Mouse (Mus musculus) midbrain, embryonic 10.5 days (tissue): ENCODE data around the gene Id3. TPM values are rescaled to one million over a fixed set of nuclear protein-coding genes. Genes with fewer than 3 reads are reported as not detected.
A peak's percentile ranks its signal among the peaks of the same experiment; 100 is the strongest.

Source experiments
- DNase-seq: peaks from one replicate; pipeline ENCODE4 v3.0.0-alpha.2; 2017; ENCODE audit warnings: low spot score
- H3K27ac ChIP-seq: fragments of 300-500 bp; sonication (generic); replicated peaks from 2 replicates; pipeline ENCODE4 v1.5.1; 2016; ENCODE audit warnings: mild to moderate bottlenecking
- H3K27me3 ChIP-seq: fragments of 300-500 bp; sonication (generic); 2 replicates; pipeline ENCODE4 v1.6.1; 2016; ENCODE audit warnings: low read depth, mild to moderate bottlenecking; ENCODE audit not compliant: poor library complexity, severe bottlenecking
- H3K36me3 ChIP-seq: fragments of 300-500 bp; sonication (generic); 2 replicates; pipeline ENCODE4 v1.6.1; 2016; ENCODE audit warnings: mild to moderate bottlenecking, moderate library complexity
- H3K4me1 ChIP-seq: fragments of 300-500 bp; sonication (generic); 2 replicates; pipeline ENCODE4 v1.6.1; 2016
- H3K4me3 ChIP-seq: fragments of 300-500 bp; sonication (generic); 2 replicates; pipeline ENCODE4 v1.5.1; 2016; ENCODE audit warnings: mild to moderate bottlenecking, moderate library complexity
- H3K9me3 ChIP-seq: fragments of 300-500 bp; sonication (generic); replicated peaks from 2 replicates; pipeline ENCODE4 v1.6.1; 2016; ENCODE audit warnings: mild to moderate bottlenecking
- WGBS: fragments of 180-500 bp; shearing (Covaris S2); methylation state at CpG from one replicate; pipeline ENCODE4 v1.1.7; 2016; 5-methylcytosine and 5-hydroxymethylcytosine counted together
- polyA plus RNA-seq: library from polyadenylated mRNA; unstranded; fragments of >200 nt; fragmentation: Nextera tagmentation; extraction: Ambion mirVana; gene quantifications from 2 replicates; pipeline ENCODE4 v1.2.1, GENCODE M21; 2016

Id3 gene
- polyA plus RNA-seq, 1 experiment from 2014 or later, result 802 TPM

GRCm38 (mm10) chr4:136145362-136145885 is 2.1 kb downstream of the Id3 start:
- 9% methylated on average over 11 of the region's 11 CpGs for WGBS
- peak overlapping the region; percentile 96 for H3K4me3 ChIP-seq
- H3K27ac ChIP-seq, result peak overlapping the region; percentile 99
- no peaks in the 10 kb centered on the region for H3K9me3 ChIP-seq
- H3K27me3 ChIP-seq, result peaks cover 10% of the 10 kb centered on the region; the same call in 1 of the 2 replicates
- H3K4me1 ChIP-seq, result peaks cover 90% of the 10 kb centered on the region
- H3K36me3 ChIP-seq, result peaks cover 15% of the 10 kb centered on the region
- peak; percentile 25 for DNase-seq

- peaks cover 90% of the 10 kb centered on the region for H3K4me1 ChIP-seq
- H3K9me3 ChIP-seq, result no peaks in the 10 kb centered on the region
- peak overlapping the region; percentile 96 for H3K4me3 ChIP-seq
- DNase-seq, result peak; percentile 27
- 10% methylated on average over 7 of the region's 7 CpGs for WGBS
- H3K27me3 ChIP-seq, result peaks cover 10% of the 10 kb centered on the region; the same call in 1 of the 2 replicates
- H3K36me3 ChIP-seq, result peaks cover 15% of the 10 kb centered on the region
- H3K27ac ChIP-seq, result peak overlapping the region; percentile 99
Observed at GRCm38 (mm10) chr4:136145991-136146711, 2.9 kb downstream of the Id3 start.

DNA sequence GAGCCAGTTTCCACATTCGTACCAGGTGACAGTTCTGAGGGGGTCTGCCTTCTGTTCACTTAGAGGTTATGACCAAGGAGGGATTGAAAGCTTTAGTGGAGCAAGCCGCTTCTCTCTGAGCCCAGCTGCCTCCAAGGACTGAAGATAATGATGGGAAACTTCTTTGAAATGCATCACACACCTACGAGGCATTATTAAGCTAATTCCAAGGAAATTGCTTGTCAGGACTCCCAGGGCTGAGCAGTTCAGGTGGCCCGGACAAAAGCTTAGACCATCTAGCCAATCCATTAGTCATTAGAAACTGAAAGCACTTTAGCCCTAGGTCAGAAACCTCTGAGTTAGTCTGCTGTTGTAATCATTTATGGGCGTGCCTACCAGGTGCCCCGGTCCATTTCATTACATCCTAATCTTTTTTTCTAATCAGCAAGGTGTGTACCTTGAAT is 3.4 kb downstream of the Id3 start:
- peaks cover 15% of the 10 kb centered on the region for H3K36me3 ChIP-seq
- peak overlapping the region; percentile 96 for H3K4me3 ChIP-seq
- DNase-seq, result peak; percentile 47
- peaks cover 10% of the 10 kb centered on the region; the same call in 1 of the 2 replicates for H3K27me3 ChIP-seq
- 6% methylated on average over 6 of the region's 6 CpGs for WGBS
- H3K9me3 ChIP-seq, result no peaks in the 10 kb centered on the region
- H3K4me1 ChIP-seq, result peaks cover 88% of the 10 kb centered on the region
- H3K27ac ChIP-seq, result peak overlapping the region; percentile 99

DNA sequence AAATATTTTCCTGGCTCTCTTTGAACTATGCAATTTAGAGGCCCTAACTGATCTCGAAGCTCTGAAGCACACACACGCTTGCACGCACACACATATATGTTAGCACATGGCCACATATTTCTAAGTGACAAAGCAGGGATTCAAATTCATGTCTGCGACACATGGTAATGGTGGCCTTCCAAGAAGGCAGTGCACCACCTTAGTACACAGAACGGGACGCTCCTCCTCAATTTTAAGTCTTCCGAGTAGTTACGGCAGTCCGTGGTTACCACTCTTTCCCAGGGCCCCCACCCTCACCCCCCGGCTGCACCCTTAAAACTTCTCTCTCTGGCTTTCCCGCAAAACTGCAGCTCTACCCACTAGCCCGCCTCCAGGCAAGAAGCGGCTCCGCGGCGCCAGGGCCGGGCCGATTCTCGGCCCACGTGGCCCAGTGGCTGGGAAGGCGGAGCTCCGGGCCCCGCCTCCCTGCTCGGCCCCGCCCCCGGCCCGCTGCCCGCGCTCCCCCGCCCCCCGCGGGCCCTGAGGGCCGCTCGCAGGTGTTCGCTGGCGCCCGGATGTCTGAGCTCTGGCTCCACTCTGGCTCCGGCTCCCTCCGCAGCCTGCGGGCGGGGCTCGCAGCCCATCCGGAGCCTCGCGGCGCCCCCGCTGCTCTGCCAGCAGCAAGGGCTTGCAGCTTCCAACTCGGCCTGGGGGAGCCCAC is 4.3 kb downstream of the Id3 start:
- H3K4me1 ChIP-seq, result peaks cover 80% of the 10 kb centered on the region

GRCm38 (mm10) chr4:136148342-136149044 is 5.2 kb downstream of the Id3 start:
- Histone ChIP-seq H3K4me3 (peak overlapping the region; percentile 96), H3K36me3 (peaks cover 15% of the 10 kb centered on the region), H3K9me3 (no peaks in the 10 kb centered on the region), H3K27ac (peak overlapping the region; percentile 99), H3K4me1 (peaks cover 71% of the 10 kb centered on the region), H3K27me3 (peaks cover 10% of the 10 kb centered on the region; the same call in 1 of the 2 replicates)
- DNase-seq, result peak; percentile 61
- WGBS, result 6% methylated on average over 30 of the region's 31 CpGs

More for the DNA sequence above, 4.3 kb downstream of the Id3 start:
- H3K9me3 ChIP-seq, result no peaks in the 10 kb centered on the region
- peak; percentile 92 for DNase-seq
- H3K4me3 ChIP-seq, result peak overlapping the region; percentile 96
- H3K27ac ChIP-seq, result peak overlapping the region; percentile 99
- H3K36me3 ChIP-seq, result peaks cover 15% of the 10 kb centered on the region
- WGBS, result 1% methylated on average over 48 of the region's 48 CpGs
- peaks cover 10% of the 10 kb centered on the region; the same call in 1 of the 2 replicates for H3K27me3 ChIP-seq

GRCm38 (mm10) chr4:136149045-136149379 is 5.7 kb downstream of the Id3 start:
- WGBS, result 76% methylated on average over 2 of the region's 2 CpGs
- peaks cover 66% of the 10 kb centered on the region for H3K4me1 ChIP-seq
- H3K36me3 ChIP-seq, result peaks cover 15% of the 10 kb centered on the region
- peaks cover 10% of the 10 kb centered on the region; the same call in 1 of the 2 replicates for H3K27me3 ChIP-seq
- peak overlapping the region; percentile 96; the same call in 1 of the 2 replicates for H3K4me3 ChIP-seq
- DNase-seq, result no peak
- no peaks in the 10 kb centered on the region for H3K9me3 ChIP-seq
- H3K27ac ChIP-seq, result peak overlapping the region; percentile 99

DNA sequence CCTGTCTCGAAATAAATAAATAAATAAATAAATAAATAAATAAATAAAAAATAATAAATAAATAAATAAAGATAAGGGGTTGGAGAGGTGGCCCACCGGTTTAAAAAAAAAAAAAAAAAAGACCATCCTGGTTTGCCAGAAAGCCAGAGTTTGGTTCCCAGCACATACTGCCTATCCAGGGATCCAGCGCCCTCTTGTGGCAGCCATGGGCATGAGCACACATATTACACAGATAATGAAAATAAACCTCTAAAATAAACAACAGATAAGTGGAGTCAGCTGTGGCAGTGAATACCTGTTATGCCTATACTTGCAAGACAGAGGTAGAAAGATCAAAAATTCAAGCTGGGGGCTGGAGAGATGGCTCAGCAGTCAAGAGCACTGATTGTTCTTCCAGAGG is 6.4 kb downstream of the Id3 start:
- Histone ChIP-seq H3K27ac (no peak overlapping the region), H3K4me3 (no peak overlapping the region), H3K27me3 (peaks cover 10% of the 10 kb centered on the region; the same call in 1 of the 2 replicates), H3K9me3 (no peaks in the 10 kb centered on the region), H3K36me3 (peaks cover 12% of the 10 kb centered on the region), H3K4me1 (peaks cover 61% of the 10 kb centered on the region)
- DNase-seq, result peak; percentile 65
- 36% methylated on average over 3 of the region's 3 CpGs for WGBS

DNA sequence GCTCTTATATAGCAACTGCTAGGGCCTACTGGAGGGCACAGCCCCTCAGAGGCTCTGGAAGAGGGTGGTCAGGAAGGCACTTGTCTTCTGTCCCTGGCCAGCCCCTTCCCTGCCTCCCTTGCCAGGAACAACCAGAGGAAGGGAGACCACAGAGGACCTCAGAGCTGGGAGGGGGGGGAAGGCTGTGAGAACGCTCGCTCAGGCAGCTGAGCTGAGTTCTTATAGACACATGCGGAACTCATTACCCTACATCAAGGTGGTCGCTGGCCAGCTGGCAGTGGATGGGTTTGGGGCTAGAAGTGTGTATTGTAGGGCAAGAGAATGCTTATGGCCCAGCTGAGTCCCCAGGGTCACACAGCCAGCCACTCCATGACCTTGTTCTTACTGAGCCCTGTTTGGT is 7.3 kb downstream of the Id3 start:
- Histone ChIP-seq H3K9me3 (no peaks in the 10 kb centered on the region), H3K4me1 (peaks cover 55% of the 10 kb centered on the region), H3K36me3 (peaks cover 3% of the 10 kb centered on the region), H3K27ac (peak overlapping the region; percentile 81), H3K27me3 (peaks cover 10% of the 10 kb centered on the region; the same call in 1 of the 2 replicates), H3K4me3 (peak overlapping the region; percentile 16; the same call in 1 of the 2 replicates)
- 46% methylated on average over 4 of the region's 4 CpGs for WGBS
- DNase-seq, result peak; percentile 46

DNA sequence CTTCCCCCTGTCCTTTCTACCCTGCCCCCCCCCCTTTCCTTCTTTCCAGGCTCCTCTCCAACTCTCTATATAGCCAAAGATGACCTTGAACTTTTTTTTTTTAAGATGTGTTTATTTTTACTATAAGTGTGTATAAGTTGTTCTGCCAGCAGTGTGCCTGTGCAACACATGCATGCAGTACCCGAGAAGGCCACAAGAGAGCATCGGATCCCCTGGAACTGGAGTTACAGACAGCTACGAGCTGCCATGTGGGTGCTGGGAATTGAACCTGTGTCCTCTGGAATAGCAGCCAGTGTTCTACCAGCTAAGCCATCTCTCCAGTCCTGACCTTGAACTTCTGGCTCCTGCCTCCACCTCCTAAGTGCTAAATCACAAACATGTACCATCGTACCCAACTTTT is 9.5 kb downstream of the Id3 start:
- no peaks in the 10 kb centered on the region; the same call in 1 of the 2 replicates for H3K27me3 ChIP-seq
- peak overlapping the region; percentile 61; the same call in 1 of the 2 replicates for H3K27ac ChIP-seq
- no peak for DNase-seq
- H3K9me3 ChIP-seq, result no peaks in the 10 kb centered on the region
- peaks cover 47% of the 10 kb centered on the region for H3K4me1 ChIP-seq
- WGBS, result 87% methylated on average over 4 of the region's 4 CpGs
- no peaks in the 10 kb centered on the region for H3K36me3 ChIP-seq
- H3K4me3 ChIP-seq, result no peak overlapping the region

DNA sequence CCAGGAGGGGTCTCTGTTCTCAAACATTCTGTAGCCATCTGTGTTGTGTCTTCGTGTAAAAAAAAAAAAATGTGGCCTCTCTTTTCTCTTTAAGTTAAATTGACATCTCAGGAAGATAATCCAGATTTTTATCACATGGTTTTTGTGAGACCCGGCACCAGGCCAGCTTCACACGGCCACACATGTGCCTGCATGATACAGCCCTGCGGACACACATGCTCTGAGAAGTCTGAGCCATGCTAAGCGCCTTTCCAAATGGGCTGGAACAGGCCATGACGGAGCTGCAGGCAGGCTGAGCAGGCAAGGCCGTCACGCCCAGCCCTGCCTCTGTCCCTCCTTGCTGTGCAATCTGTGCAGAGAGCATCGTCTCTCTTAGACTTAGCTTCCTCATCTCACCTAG is 11.2 kb downstream of the Id3 start:
- Histone ChIP-seq H3K4me1 (peaks cover 39% of the 10 kb centered on the region), H3K4me3 (no peak overlapping the region), H3K36me3 (no peaks in the 10 kb centered on the region), H3K9me3 (no peaks in the 10 kb centered on the region), H3K27ac (peak overlapping the region; percentile 38; the same call in 1 of the 2 replicates), H3K27me3 (no peaks in the 10 kb centered on the region)
- DNase-seq, result no peak
- 79% methylated on average over 9 of the region's 9 CpGs for WGBS

DNA sequence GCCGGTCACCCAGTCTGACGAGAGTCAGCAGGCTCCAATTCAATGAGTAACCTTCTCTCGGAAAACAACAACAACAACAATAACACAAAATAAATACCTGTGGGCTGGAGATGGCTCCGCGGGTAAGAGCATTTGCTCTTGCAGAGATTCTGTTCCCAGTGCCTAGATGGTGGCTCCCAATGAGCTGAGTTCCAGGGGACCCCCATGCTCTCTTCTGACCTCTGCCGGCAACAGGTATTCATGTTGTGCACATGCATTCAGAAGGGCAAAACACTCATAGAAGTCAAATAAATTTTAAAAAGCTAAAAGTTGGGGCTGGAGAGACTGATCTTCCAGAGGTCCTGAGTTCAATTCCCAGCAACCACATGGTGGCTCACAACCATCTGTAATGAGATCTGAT is 15.2 kb downstream of the Id3 start:
- H3K4me1 ChIP-seq, result peaks cover 40% of the 10 kb centered on the region
- H3K27ac ChIP-seq, result peak overlapping the region; percentile 88
- WGBS, result 91% methylated on average over 6 of the region's 6 CpGs

GRCm38 (mm10) chr4:136159802-136160397 is 16.6 kb downstream of the Id3 start:
- under 1% methylated on average over 5 of the region's 5 CpGs for WGBS
- H3K36me3 ChIP-seq, result no peaks in the 10 kb centered on the region
- peak overlapping the region; percentile 30 for H3K4me3 ChIP-seq
- H3K27me3 ChIP-seq, result no peaks in the 10 kb centered on the region
- H3K27ac ChIP-seq, result peak overlapping the region; percentile 88
- peak; percentile 90 for DNase-seq
- no peaks in the 10 kb centered on the region for H3K9me3 ChIP-seq
- H3K4me1 ChIP-seq, result peaks cover 43% of the 10 kb centered on the region

More for the DNA sequence above, 15.2 kb downstream of the Id3 start:
- no peak for DNase-seq
- no peaks in the 10 kb centered on the region for H3K36me3 ChIP-seq
- no peaks in the 10 kb centered on the region for H3K9me3 ChIP-seq
- H3K27me3 ChIP-seq, result no peaks in the 10 kb centered on the region
- no peak overlapping the region for H3K4me3 ChIP-seq
